Mouse (Mus musculus): ENCODE measurements at regions not wholly inside any gene's neighbourhood (a gene's known extent, or its start where the extent isn't known, plus 50 kb on each side); places are given as distances from the start of the nearest gene placed in this dataset.

- peak; percentile 67; the same call in 1 of the 2 replicates for ATAC-seq (replicated peaks)
- Histone ChIP-seq H3K27ac (replicated peaks) (no peak overlapping the region), H3K4me1 (no peaks in the 10 kb centered on the region), H3K4me2 (replicated peaks) (no peak overlapping the region), H3K9ac (replicated peaks) (no peak overlapping the region), H3K36me3 (no peaks in the 10 kb centered on the region), H3K4me3 (no peak overlapping the region), H3K27me3 (no peaks in the 10 kb centered on the region), H3K9me3 (no peaks in the 10 kb centered on the region)
- 60% methylated on average over 2 of the region's 2 CpGs for WGBS
Observed at GRCm38 (mm10) chrX:7474831-7475230, 98.6 kb upstream of the Foxp3 start.

GRCm38 (mm10) chrX:7473814-7474213, 98.2 kb upstream of the Usp27x start:
- Histone ChIP-seq H3K27me3 (no peaks in the 10 kb centered on the region), H3K4me1 (no peaks in the 10 kb centered on the region), H3K9me3 (no peaks in the 10 kb centered on the region), H3K9ac (replicated peaks) (no peak overlapping the region), H3K4me3 (no peak overlapping the region), H3K4me2 (replicated peaks) (no peak overlapping the region), H3K27ac (replicated peaks) (no peak overlapping the region), H3K36me3 (no peaks in the 10 kb centered on the region)
- peak; percentile 68; the same call in 1 of the 2 replicates for ATAC-seq (replicated peaks)
- 31% methylated on average over 2 of the region's 2 CpGs for WGBS

- Histone ChIP-seq H3K9me3 (no peaks in the 10 kb centered on the region), H3K27ac (replicated peaks) (no peak overlapping the region), H3K4me2 (replicated peaks) (no peak overlapping the region), H3K4me3 (no peak overlapping the region), H3K27me3 (no peaks in the 10 kb centered on the region), H3K36me3 (no peaks in the 10 kb centered on the region), H3K4me1 (no peaks in the 10 kb centered on the region), H3K9ac (replicated peaks) (no peak overlapping the region)
- 85% methylated on average over 1 of the region's 1 CpGs for WGBS
- ATAC-seq (replicated peaks), result no peak
Observed at GRCm38 (mm10) chrX:7469801-7470200, 94.2 kb upstream of the Usp27x start.

GRCm38 (mm10) chrX:7467985-7468384, 92.4 kb upstream of the Usp27x start:
- Histone ChIP-seq H3K4me3 (no peak overlapping the region), H3K4me1 (no peaks in the 10 kb centered on the region), H3K9ac (replicated peaks) (no peak overlapping the region), H3K9me3 (no peaks in the 10 kb centered on the region), H3K36me3 (no peaks in the 10 kb centered on the region), H3K27ac (replicated peaks) (no peak overlapping the region), H3K27me3 (no peaks in the 10 kb centered on the region), H3K4me2 (replicated peaks) (no peak overlapping the region)
- ATAC-seq (replicated peaks), result no peak
- 53% methylated on average over 1 of the region's 1 CpGs for WGBS

- Histone ChIP-seq H3K4me1 (no peaks in the 10 kb centered on the region), H3K9ac (replicated peaks) (no peak overlapping the region), H3K9me3 (no peaks in the 10 kb centered on the region), H3K36me3 (no peaks in the 10 kb centered on the region), H3K27ac (replicated peaks) (no peak overlapping the region), H3K27me3 (no peaks in the 10 kb centered on the region), H3K4me2 (replicated peaks) (no peak overlapping the region), H3K4me3 (no peak overlapping the region)
- 63% methylated on average over 4 of the region's 4 CpGs for WGBS
- ATAC-seq (replicated peaks), result no peak
Observed at GRCm38 (mm10) chrX:7456851-7457250, 81.2 kb upstream of the Usp27x start.

- no peaks in the 10 kb centered on the region for H3K27me3 ChIP-seq
- ATAC-seq (replicated peaks), result no peak
- 81% methylated on average over 3 of the region's 3 CpGs for WGBS
- H3K27ac ChIP-seq (replicated peaks), result no peak overlapping the region
- H3K36me3 ChIP-seq, result no peaks in the 10 kb centered on the region
- no peak overlapping the region for H3K9ac ChIP-seq (replicated peaks)
- H3K4me1 ChIP-seq, result no peaks in the 10 kb centered on the region
- H3K4me2 ChIP-seq (replicated peaks), result no peak overlapping the region
- H3K4me3 ChIP-seq, result no peak overlapping the region
- H3K9me3 ChIP-seq, result no peaks in the 10 kb centered on the region
Observed at GRCm38 (mm10) chrX:7445035-7445434, 69.4 kb upstream of the Usp27x start.

GRCm38 (mm10) chrX:7444583-7444982, 69.0 kb upstream of the Usp27x start:
- no peaks in the 10 kb centered on the region for H3K36me3 ChIP-seq
- H3K4me1 ChIP-seq, result no peaks in the 10 kb centered on the region
- no peaks in the 10 kb centered on the region for H3K9me3 ChIP-seq
- H3K4me2 ChIP-seq (replicated peaks), result no peak overlapping the region
- H3K27ac ChIP-seq (replicated peaks), result no peak overlapping the region
- 51% methylated on average over 6 of the region's 6 CpGs for WGBS
- H3K27me3 ChIP-seq, result no peaks in the 10 kb centered on the region
- no peak overlapping the region for H3K4me3 ChIP-seq
- no peak overlapping the region for H3K9ac ChIP-seq (replicated peaks)
- ATAC-seq (replicated peaks), result no peak

GRCm38 (mm10) chrX:7443996-7444421, 68.4 kb upstream of the Usp27x start:
- 28% methylated on average over 6 of the region's 6 CpGs for WGBS

GRCm38 (mm10) chrX:7435375-7436042, 59.9 kb upstream of the Usp27x start:
- WGBS, result 81% methylated on average over 2 of the region's 2 CpGs
- Histone ChIP-seq H3K4me2 (replicated peaks) (no peak overlapping the region), H3K27me3 (no peaks in the 10 kb centered on the region), H3K36me3 (no peaks in the 10 kb centered on the region), H3K4me3 (no peak overlapping the region), H3K9me3 (no peaks in the 10 kb centered on the region), H3K9ac (replicated peaks) (no peak overlapping the region), H3K4me1 (no peaks in the 10 kb centered on the region), H3K27ac (replicated peaks) (no peak overlapping the region)
- ATAC-seq (replicated peaks), result no peak

More at GRCm38 (mm10) chrX:7443996-7444421, 68.4 kb upstream of the Usp27x start:
- Histone ChIP-seq H3K4me1 (no peaks in the 10 kb centered on the region), H3K27ac (replicated peaks) (no peak overlapping the region), H3K36me3 (no peaks in the 10 kb centered on the region), H3K4me3 (no peak overlapping the region), H3K27me3 (no peaks in the 10 kb centered on the region), H3K9me3 (no peaks in the 10 kb centered on the region), H3K4me2 (replicated peaks) (no peak overlapping the region), H3K9ac (replicated peaks) (no peak overlapping the region)
- no peak for ATAC-seq (replicated peaks)

- H3K27me3 ChIP-seq, result no peaks in the 10 kb centered on the region
- H3K4me1 ChIP-seq, result peaks cover 4% of the 10 kb centered on the region
- no peak overlapping the region for H3K27ac ChIP-seq (replicated peaks)
- 80% methylated on average over 2 of the region's 2 CpGs for whole genome bisulfite sequencing
- H3K9ac ChIP-seq (replicated peaks), result no peak overlapping the region
- no peaks in the 10 kb centered on the region for H3K36me3 ChIP-seq
- no peak overlapping the region for H3K4me2 ChIP-seq (replicated peaks)
- no peak overlapping the region for H3K4me3 ChIP-seq
- H3K9me3 ChIP-seq, result no peaks in the 10 kb centered on the region
- no peak for ATAC-seq (replicated peaks)
Observed at GRCm38 (mm10) chrX:7434268-7434667, 58.6 kb upstream of the Usp27x start.

GRCm38 (mm10) chrX:7430456-7430855, 54.8 kb upstream of the Usp27x start:
- ATAC-seq (replicated peaks), result no peak
- Histone ChIP-seq H3K27me3 (no peaks in the 10 kb centered on the region), H3K4me1 (peaks cover 12% of the 10 kb centered on the region), H3K9me3 (no peaks in the 10 kb centered on the region), H3K27ac (replicated peaks) (no peak overlapping the region), H3K4me2 (replicated peaks) (no peak overlapping the region), H3K9ac (replicated peaks) (no peak overlapping the region), H3K4me3 (no peak overlapping the region), H3K36me3 (no peaks in the 10 kb centered on the region)
- WGBS, result 88% methylated on average over 1 of the region's 1 CpGs

- H3K27ac ChIP-seq (replicated peaks), result peak overlapping the region; percentile 40; the same call in 1 of the 2 replicates
- ATAC-seq (replicated peaks), result peak; percentile 28; the same call in 1 of the 2 replicates
Observed at GRCm38 (mm10) chrX:7429524-7429865, 53.9 kb upstream of the Usp27x start.

More at GRCm38 (mm10) chrX:7429524-7429865, 53.9 kb upstream of the Usp27x start:
- 0 out of 2 replicates have a peak overlapping the region, but pooled peaks have one; percentile 31 for H3K4me2 ChIP-seq (replicated peaks)
- no peaks in the 10 kb centered on the region for H3K27me3 ChIP-seq
- H3K9ac ChIP-seq (replicated peaks), result no peak overlapping the region
- no peaks in the 10 kb centered on the region for H3K9me3 ChIP-seq
- peaks cover 12% of the 10 kb centered on the region for H3K4me1 ChIP-seq
- WGBS, result 17% methylated on average over 5 of the region's 5 CpGs
- no peaks in the 10 kb centered on the region for H3K36me3 ChIP-seq
- no peak overlapping the region for H3K4me3 ChIP-seq
